Mouse (Mus musculus): ENCODE results near the gene Ssh2. TPM values are rescaled to one million over a fixed set of nuclear protein-coding genes. Genes with fewer than 3 reads are reported as not detected.

Gene Ssh2
- polyA plus RNA-seq, 1 experiment from 2014 or later = 14.3 TPM

DNA sequence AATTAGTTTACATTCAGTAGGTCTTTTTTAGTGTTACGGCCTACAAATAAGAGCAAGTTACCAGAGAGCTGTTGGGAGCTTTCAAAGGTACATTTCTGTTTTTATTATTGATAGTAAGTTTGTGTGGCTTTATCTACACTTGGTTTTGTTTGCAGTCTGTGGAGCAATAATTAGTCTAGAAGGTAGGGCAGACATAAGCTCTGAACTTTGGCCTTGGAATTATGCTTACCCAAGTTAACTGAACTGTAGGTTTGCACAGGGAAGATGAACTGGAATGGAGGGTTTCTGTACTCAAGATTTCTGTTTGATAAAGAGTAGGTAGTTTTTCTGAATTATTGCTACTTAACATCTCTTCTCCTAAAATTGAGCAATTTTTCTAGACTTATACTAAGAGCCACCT is 141.8 kb downstream of the Ssh2 start:
- Histone ChIP-seq H3K4me2 (no peak overlapping the region), H3K36me3 (no peaks in the 10 kb centered on the region), H3K4me1 (no peaks in the 10 kb centered on the region), H3K4me3 (no peak overlapping the region), H3K9me3 (no peaks in the 10 kb centered on the region), H3K9ac (no peak overlapping the region), H3K27ac (no peak overlapping the region), H3K27me3 (no peaks in the 10 kb centered on the region)
- 90% methylated on average over 1 of the region's 1 CpGs for WGBS
- ATAC-seq (ENCODE audit: borderline replicate concordance, extremely low read depth, low FRiP score, low TSS enrichment) = no peak

DNA sequence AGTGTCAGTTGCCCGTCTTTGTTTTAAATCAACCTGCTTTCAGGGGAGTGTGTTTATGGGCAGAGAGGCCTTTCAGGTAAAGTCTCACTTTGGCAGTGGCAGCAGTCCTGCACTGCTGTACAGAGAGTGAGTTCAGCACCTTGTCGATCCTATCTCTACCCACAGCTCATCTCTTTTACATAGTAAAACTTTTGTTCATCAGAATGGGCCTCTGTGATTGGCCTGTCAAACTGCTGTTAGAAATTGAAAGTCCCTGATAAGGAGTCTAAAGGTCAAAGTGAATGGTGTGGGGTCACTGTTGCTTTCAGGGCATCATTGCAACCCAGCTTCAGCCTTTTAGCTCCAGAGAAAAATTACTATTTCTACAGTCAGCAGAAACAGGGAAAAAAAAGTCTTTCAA is 147.4 kb downstream of the Ssh2 start:
- no peak overlapping the region for H3K4me2 ChIP-seq
- WGBS = 55% methylated on average over 2 of the region's 2 CpGs
- peaks cover 8% of the 10 kb centered on the region for H3K4me1 ChIP-seq
- no peaks in the 10 kb centered on the region for H3K9me3 ChIP-seq
- H3K9ac ChIP-seq = no peak overlapping the region
- no peaks in the 10 kb centered on the region for H3K27me3 ChIP-seq
- ATAC-seq (ENCODE audit: borderline replicate concordance, extremely low read depth, low FRiP score, low TSS enrichment) = no peak
- no peak overlapping the region for H3K27ac ChIP-seq
- H3K36me3 ChIP-seq = no peaks in the 10 kb centered on the region
- H3K4me3 ChIP-seq = no peak overlapping the region

DNA sequence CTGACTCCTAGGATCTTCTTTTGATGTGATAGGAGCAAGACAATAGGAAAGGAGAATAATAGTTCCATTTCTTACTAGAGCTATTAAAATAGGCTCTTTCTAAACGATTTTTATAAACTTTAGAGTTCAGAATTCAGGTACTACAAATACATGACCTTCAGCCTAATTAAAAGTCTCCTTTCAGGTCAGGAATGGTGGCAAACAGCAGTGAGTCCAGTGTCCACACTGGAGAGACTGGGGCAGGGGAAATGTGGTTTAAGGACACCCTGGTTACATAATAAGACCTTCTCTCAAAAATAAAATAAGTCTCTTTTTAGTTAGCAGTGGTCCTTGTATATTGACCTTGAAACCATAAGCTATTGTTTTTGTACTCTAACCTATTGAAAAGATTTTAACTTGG is 148.3 kb downstream of the Ssh2 start:
- Histone ChIP-seq H3K27me3 (no peaks in the 10 kb centered on the region), H3K36me3 (no peaks in the 10 kb centered on the region), H3K4me3 (no peak overlapping the region), H3K9me3 (no peaks in the 10 kb centered on the region), H3K4me2 (no peak overlapping the region), H3K4me1 (peaks cover 15% of the 10 kb centered on the region), H3K9ac (no peak overlapping the region), H3K27ac (no peak overlapping the region)
- ATAC-seq (ENCODE audit: borderline replicate concordance, extremely low read depth, low FRiP score, low TSS enrichment) = no peak
- 66% methylated on average over 1 of the region's 1 CpGs for WGBS

DNA sequence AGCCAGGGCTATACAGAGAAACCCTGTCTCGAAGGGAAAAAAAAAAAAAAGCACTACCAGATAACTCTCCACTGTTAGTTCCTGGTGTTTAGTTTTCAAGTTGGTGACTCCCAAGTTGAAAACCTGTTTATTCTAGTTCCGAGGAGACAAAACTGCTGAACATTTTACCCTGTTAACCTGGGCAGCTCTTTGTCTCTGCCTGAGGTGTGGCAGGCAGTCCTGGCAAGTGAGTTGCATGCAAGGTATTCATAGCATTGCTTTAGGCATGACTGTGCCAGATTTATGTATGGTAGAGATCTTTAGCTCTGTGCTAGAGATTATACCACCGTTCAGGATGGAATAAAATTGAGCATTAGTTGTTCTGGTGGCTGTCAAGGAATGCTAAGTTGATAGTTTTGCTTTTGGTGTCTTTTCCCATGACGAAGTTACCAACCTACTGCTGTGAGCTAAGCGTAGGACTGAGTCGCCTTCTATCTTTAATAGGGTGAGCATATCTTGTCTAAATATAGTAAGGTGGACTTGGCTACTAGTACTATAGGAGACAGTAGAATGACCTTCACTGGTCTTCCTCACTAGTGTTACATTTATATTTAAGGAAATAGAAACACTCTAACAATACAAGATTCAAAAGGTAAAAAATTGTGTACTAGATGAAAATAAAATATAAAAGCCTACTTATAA is 149.8 kb downstream of the Ssh2 start:
- 75% methylated on average over 6 of the region's 6 CpGs for WGBS
- Histone ChIP-seq H3K36me3 (no peaks in the 10 kb centered on the region), H3K9me3 (no peaks in the 10 kb centered on the region), H3K27ac (no peak overlapping the region), H3K27me3 (no peaks in the 10 kb centered on the region), H3K4me2 (no peak overlapping the region), H3K4me1 (peaks cover 23% of the 10 kb centered on the region), H3K9ac (no peak overlapping the region), H3K4me3 (no peak overlapping the region)
- ATAC-seq (ENCODE audit: borderline replicate concordance, extremely low read depth, low FRiP score, low TSS enrichment) = no peak

- Histone ChIP-seq H3K9ac (no peak overlapping the region), H3K4me3 (no peak overlapping the region), H3K27me3 (no peaks in the 10 kb centered on the region), H3K4me1 (peaks cover 36% of the 10 kb centered on the region), H3K4me2 (no peak overlapping the region), H3K36me3 (no peaks in the 10 kb centered on the region), H3K27ac (no peak overlapping the region), H3K9me3 (no peaks in the 10 kb centered on the region)
- 88% methylated on average over 9 of the region's 9 CpGs for WGBS
- no peak for ATAC-seq (ENCODE audit: borderline replicate concordance, extremely low read depth, low FRiP score, low TSS enrichment)
These were observed 151.6 kb downstream of the Ssh2 start for GRCm38 (mm10) chr11:77367541-77368270.

DNA sequence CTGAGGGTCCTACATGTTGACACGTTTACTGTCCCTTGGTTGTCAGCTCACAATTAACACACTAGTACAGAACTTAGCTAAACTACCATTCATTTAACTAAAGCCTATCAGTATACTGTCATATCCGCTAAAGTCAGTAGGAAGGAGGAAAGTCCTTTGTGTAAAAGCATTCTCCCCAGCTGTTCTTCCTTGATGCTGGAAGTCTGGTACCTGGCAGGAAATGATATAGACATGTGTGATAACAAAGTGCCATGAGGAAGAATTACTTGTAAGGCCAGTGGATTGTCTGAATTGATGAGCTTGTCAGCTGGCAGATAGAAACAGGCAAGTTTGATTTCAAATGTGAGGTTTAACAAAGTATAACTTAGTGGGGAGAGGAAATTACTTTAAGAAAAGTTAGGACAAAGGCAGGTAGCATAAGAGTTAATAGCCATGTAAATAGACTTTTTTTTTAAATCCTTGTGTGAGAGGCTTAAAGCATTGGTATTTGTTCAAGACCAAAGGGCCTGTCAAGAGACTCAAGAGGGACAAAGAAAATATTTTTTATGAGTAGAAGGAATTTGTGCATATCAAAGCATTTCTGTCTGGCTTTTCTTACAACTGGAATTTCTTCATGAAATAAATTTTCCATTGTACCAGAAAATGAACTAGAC is 153.2 kb downstream of the Ssh2 start:
- H3K4me2 ChIP-seq = peak overlapping the region; percentile 23; the same call in 1 of the 2 replicates
- 43% methylated on average over 2 of the region's 2 CpGs for WGBS
- H3K9ac ChIP-seq = no peak overlapping the region
- H3K27ac ChIP-seq = peak overlapping the region; percentile 86
- peaks cover 34% of the 10 kb centered on the region for H3K4me1 ChIP-seq
- no peak for ATAC-seq (ENCODE audit: borderline replicate concordance, extremely low read depth, low FRiP score, low TSS enrichment)
- H3K27me3 ChIP-seq = no peaks in the 10 kb centered on the region
- no peaks in the 10 kb centered on the region for H3K36me3 ChIP-seq
- H3K9me3 ChIP-seq = no peaks in the 10 kb centered on the region
- no peak overlapping the region for H3K4me3 ChIP-seq

GRCm38 (mm10) chr11:77369841-77370191 is 153.7 kb downstream of the Ssh2 start:
- Histone ChIP-seq H3K4me3 (no peak overlapping the region), H3K27me3 (no peaks in the 10 kb centered on the region), H3K9me3 (no peaks in the 10 kb centered on the region), H3K4me1 (peaks cover 34% of the 10 kb centered on the region), H3K4me2 (peak overlapping the region; percentile 23), H3K27ac (peak overlapping the region; percentile 86), H3K36me3 (no peaks in the 10 kb centered on the region), H3K9ac (no peak overlapping the region)
- 36% methylated on average over 2 of the region's 2 CpGs for WGBS
- ATAC-seq (ENCODE audit: borderline replicate concordance, extremely low read depth, low FRiP score, low TSS enrichment) = peak; percentile 42; the same call in 1 of the 2 replicates

GRCm38 (mm10) chr11:77371088-77371487 is 155.0 kb downstream of the Ssh2 start:
- no peak for ATAC-seq (ENCODE audit: borderline replicate concordance, extremely low read depth, low FRiP score, low TSS enrichment)
- Histone ChIP-seq H3K4me1 (peaks cover 34% of the 10 kb centered on the region), H3K9ac (no peak overlapping the region), H3K36me3 (no peaks in the 10 kb centered on the region), H3K27ac (peak overlapping the region; percentile 86), H3K4me3 (no peak overlapping the region), H3K4me2 (no peak overlapping the region), H3K9me3 (no peaks in the 10 kb centered on the region), H3K27me3 (no peaks in the 10 kb centered on the region)
- WGBS = 61% methylated on average over 3 of the region's 3 CpGs

- Histone ChIP-seq H3K4me3 (no peak overlapping the region), H3K9ac (no peak overlapping the region), H3K4me1 (peaks cover 34% of the 10 kb centered on the region), H3K9me3 (no peaks in the 10 kb centered on the region), H3K4me2 (no peak overlapping the region), H3K27me3 (no peaks in the 10 kb centered on the region), H3K27ac (peak overlapping the region; percentile 56), H3K36me3 (no peaks in the 10 kb centered on the region)
- no peak for ATAC-seq (ENCODE audit: borderline replicate concordance, extremely low read depth, low FRiP score, low TSS enrichment)
These were observed 155.6 kb downstream of the Ssh2 start for GRCm38 (mm10) chr11:77371696-77372095.

- Histone ChIP-seq H3K27ac (peak overlapping the region; percentile 56), H3K4me3 (no peak overlapping the region), H3K4me1 (peaks cover 34% of the 10 kb centered on the region), H3K4me2 (no peak overlapping the region), H3K9me3 (no peaks in the 10 kb centered on the region), H3K9ac (no peak overlapping the region), H3K36me3 (no peaks in the 10 kb centered on the region), H3K27me3 (no peaks in the 10 kb centered on the region)
- 46% methylated on average over 8 of the region's 8 CpGs for WGBS
- no peak for ATAC-seq (ENCODE audit: borderline replicate concordance, extremely low read depth, low FRiP score, low TSS enrichment)
These were observed 156.3 kb downstream of the Ssh2 start for GRCm38 (mm10) chr11:77372196-77372904.

- Histone ChIP-seq H3K27ac (no peak overlapping the region), H3K36me3 (no peaks in the 10 kb centered on the region), H3K4me3 (no peak overlapping the region), H3K4me1 (0 out of 2 replicates have a peak, but pooled peaks cover 4% of the 10 kb centered on the region), H3K9me3 (no peaks in the 10 kb centered on the region), H3K27me3 (no peaks in the 10 kb centered on the region), H3K4me2 (no peak overlapping the region), H3K9ac (no peak overlapping the region)
- WGBS = 93% methylated on average over 2 of the region's 2 CpGs
- ATAC-seq (ENCODE audit: borderline replicate concordance, extremely low read depth, low FRiP score, low TSS enrichment) = no peak
These were observed 162.5 kb downstream of the Ssh2 start for GRCm38 (mm10) chr11:77378622-77379021.
